Mouse (Mus musculus): ENCODE measurements around the gene Pfpl.

DNA sequence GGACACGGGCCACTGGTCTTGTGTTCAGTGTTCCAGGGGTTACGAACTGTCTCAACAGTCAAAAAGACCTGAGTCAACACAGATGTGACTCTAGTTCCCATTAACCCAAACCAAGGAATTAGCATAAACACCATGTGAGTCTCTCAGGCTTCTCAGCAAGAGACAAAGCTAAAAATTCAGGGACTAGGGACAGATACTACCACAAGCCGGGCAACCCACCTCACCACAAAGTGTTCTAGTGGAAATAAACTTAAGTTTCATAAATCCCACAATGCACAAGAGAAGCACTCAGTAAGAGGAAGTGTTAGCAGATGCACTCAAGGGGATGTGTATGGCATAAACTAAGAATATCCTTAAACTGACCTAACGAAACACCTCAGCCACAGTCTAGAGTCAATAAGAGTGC lies 7.3 kb downstream of the Pfpl start:
- TF ChIP-seq POLR2A (IDR thresholded peaks at IDR 0.05; ENCODE audit: control insufficient read depth, extremely low read depth, insufficient read depth, low read length, poor library complexity) (no peak), CTCF (IDR thresholded peaks at IDR 0.05; ENCODE audit: borderline replicate concordance, control insufficient read depth, extremely low read depth, insufficient read depth, low read length, poor library complexity) (no peak)

All from thymus, adult 2 months (tissue).